Mouse (Mus musculus): ENCODE results near the gene Ptpa.

DNA sequence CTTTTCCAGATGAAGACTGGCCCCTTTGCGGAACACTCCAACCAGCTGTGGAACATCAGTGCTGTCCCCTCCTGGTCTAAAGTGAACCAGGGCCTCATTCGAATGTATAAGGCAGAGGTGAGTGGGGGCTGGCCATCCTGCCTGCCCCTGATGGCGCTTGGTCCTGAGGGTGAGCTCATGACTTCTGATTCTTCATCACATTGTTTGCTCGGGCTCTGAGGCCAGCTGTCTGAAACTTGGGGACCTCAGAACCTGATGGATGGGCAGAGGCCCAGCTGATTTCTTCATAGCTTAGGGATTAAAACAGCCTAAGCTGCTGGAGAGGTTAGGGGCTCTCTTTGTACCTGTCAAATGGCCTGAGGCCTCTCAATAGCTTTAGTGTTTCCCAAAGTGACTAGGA is 27.4 kb downstream of the Ptpa start:
- TF ChIP-seq CTCF (conservative IDR thresholded peaks at IDR 0.05 in 1 of 2, IDR thresholded peaks at IDR 0.05 in 1 of 2; ENCODE audit: low read depth in 2 of 2, low read length in 2 of 2) (no peak), POLR2A (IDR thresholded peaks at IDR 0.05; ENCODE audit: low read depth, low read length) (no peak), MAFK (IDR thresholded peaks at IDR 0.05; ENCODE audit: insufficient replicate concordance, low read length) (no peak), USF1 (IDR thresholded peaks at IDR 0.05; ENCODE audit: low read depth, low read length) (no peak)

Data from CH12.LX (cell line).